Mouse (Mus musculus): Measurements from ENCODE around the gene Klhl36. TPM values are rescaled to one million over a fixed set of nuclear protein-coding genes. Genes with fewer than 3 reads are reported as not detected.

Gene Klhl36
- total RNA-seq, 2 experiments from 2014 or later: 7.1 to 8.3 TPM

Other genes starting within 250 kb of the Klhl36 start
- gene Adad2, start 249.5 kb upstream of the Klhl36 start, total RNA-seq (2021): under 1 TPM in 1 of 2 experiments, not detected in 1; 0.46 TPM
- 1 to 10 TPM; 3.6 to 3.7 TPM for gene Kcng4, start 226.6 kb upstream of the Klhl36 start, total RNA-seq (2021)
- gene Wfdc1, start 195.9 kb upstream of the Klhl36 start, total RNA-seq (2021): 1 to 10 TPM; 7.8 to 9.2 TPM
- gene Atp2c2, start 162.3 kb upstream of the Klhl36 start, total RNA-seq (2021): 1 to 10 TPM; 1.5 to 1.6 TPM
- 10 to 100 TPM; 15.7 to 18.7 TPM for gene Tldc1, start 83.8 kb upstream of the Klhl36 start, total RNA-seq (2021)
- 100 to 1,000 TPM; 129 to 137 TPM for gene Cotl1, start 21.7 kb upstream of the Klhl36 start, total RNA-seq (2021)
- gene Usp10, start 48.1 kb downstream of the Klhl36 start, total RNA-seq (2021): 10 to 100 TPM; 86.6 to 95.8 TPM
- 10 to 100 TPM in 1 of 2 experiments, not detected in 1; 12.7 TPM for gene Gm20388, start 48.6 kb downstream of the Klhl36 start, total RNA-seq (2021)
- 1 to 10 TPM; 1.6 to 2.0 TPM for gene Crispld2, start 130.2 kb downstream of the Klhl36 start, total RNA-seq (2021)
- gene Zdhhc7, start 239.2 kb downstream of the Klhl36 start, total RNA-seq (2021): 10 to 100 TPM; 35.8 to 37.7 TPM

All from layer of hippocampus, postnatal 36 days (tissue).